Mouse (Mus musculus): Measurements from ENCODE around the gene Kdm7a. TPM values are rescaled to one million over a fixed set of nuclear protein-coding genes. Genes with fewer than 3 reads are reported as not detected.

Kdm7a gene
- polyA plus RNA-seq, 1 experiment from 2014 or later: 11.3 TPM

DNA sequence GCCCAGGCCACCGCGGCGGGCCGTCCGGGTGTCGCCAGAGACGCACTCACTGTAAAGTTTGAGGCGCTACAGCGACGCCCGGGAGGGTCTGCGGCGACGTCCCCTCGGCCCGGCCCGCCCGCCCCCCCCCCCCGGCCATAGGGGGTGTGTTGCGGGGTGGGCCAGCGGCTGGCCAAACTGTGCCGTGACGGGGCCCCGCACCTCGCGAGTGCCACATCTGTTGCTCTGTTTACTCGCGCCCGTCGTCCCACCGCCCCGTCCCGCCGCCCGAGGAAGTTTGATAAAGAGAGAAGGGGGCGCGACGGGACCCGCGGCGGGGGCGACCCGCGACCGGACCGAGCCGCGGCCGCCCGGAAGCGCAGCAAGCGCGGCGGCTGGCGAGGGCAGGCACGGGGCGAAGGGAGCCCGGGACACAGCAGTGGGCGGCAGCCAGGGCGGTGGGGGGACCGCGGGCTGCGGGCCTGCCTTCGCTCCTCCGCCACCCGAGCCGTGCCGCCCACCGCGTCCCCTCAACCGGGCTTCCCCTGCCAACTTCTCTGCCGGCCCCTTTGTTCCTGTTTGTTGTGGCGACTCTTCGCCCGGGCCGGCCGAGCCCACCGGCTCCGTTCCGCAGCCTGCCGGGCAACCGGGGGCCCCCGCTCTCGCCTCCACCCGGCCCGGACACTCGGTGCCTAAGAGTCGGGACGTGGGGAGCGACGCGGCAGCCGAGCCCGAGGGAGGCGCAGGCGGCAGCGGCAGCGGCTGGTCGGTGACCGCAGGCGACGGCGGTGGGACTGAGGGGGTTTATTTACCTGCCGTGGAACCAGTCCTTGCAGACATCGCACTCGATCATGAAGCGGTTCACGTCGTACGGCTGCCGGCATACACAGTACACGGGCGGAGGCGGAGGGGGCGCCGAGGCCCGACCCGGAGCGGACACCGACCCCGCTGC, 674 bp downstream of the Kdm7a start:
- H3K4me2 ChIP-seq: peak overlapping the region; percentile 78
- ATAC-seq (ENCODE audit: insufficient number of reproducible peaks, insufficient read depth, low FRiP score, low TSS enrichment, low read depth): peak; percentile 60
- H3K9ac ChIP-seq (replicated peaks): peak overlapping the region; percentile 99
- H3K4me1 ChIP-seq (replicated peaks): peaks cover 6% of the 10 kb centered on the region; the same call in 1 of the 2 replicates
- H3K27me3 ChIP-seq: no peaks in the 10 kb centered on the region
- under 1% methylated on average over 97 of the region's 121 CpGs for WGBS
- H3K27ac ChIP-seq: peak overlapping the region; percentile 98
- H3K4me3 ChIP-seq (replicated peaks): peak overlapping the region; percentile 100
- H3K9me3 ChIP-seq: no peaks in the 10 kb centered on the region
- no peaks in the 10 kb centered on the region for H3K36me3 ChIP-seq

DNA sequence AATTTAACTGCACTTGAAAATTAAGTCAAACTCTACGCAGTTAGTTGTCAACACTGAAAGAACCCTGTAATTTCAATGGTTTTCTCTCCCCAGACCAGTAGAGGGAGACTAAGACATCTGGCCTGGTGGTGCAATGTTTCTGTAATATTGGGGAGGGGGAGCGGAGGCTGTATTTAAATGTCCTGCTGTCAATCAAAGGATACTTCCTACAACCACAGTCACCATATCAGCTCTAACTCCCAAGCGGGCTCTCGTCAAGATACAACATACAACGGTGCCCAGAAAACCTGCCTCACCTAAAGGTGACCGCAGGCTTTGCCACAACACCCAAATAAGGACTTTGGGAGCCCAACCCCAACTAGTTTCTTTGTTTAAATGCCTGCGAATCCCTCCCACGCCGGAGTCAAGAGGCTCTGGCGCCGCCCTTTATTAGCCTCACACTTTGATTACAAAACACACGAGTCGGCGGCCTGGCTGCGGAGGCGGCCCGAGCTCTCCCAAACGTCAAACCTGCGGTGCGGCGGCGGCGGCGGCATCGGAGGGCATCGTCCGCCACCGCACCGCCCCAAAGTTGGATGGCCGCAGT, 1.4 kb downstream of the Kdm7a start:
- no peaks in the 10 kb centered on the region for H3K27me3 ChIP-seq
- peak overlapping the region; percentile 100 for H3K4me3 ChIP-seq (replicated peaks)
- under 1% methylated on average over 30 of the region's 30 CpGs for WGBS
- H3K36me3 ChIP-seq: no peaks in the 10 kb centered on the region
- H3K4me1 ChIP-seq (replicated peaks): peaks cover 6% of the 10 kb centered on the region; the same call in 1 of the 2 replicates
- peak; percentile 58; the same call in 1 of the 2 replicates for ATAC-seq (ENCODE audit: insufficient number of reproducible peaks, insufficient read depth, low FRiP score, low TSS enrichment, low read depth)
- no peaks in the 10 kb centered on the region for H3K9me3 ChIP-seq
- H3K27ac ChIP-seq: peak overlapping the region; percentile 98
- H3K4me2 ChIP-seq: peak overlapping the region; percentile 78
- H3K9ac ChIP-seq (replicated peaks): peak overlapping the region; percentile 99

- peak overlapping the region; percentile 78 for H3K4me2 ChIP-seq
- H3K4me1 ChIP-seq (replicated peaks): peaks cover 6% of the 10 kb centered on the region; the same call in 1 of the 2 replicates
- no peak overlapping the region for H3K4me3 ChIP-seq (replicated peaks)
- no peaks in the 10 kb centered on the region for H3K36me3 ChIP-seq
- H3K27ac ChIP-seq: no peak overlapping the region
- ATAC-seq (ENCODE audit: insufficient number of reproducible peaks, insufficient read depth, low FRiP score, low TSS enrichment, low read depth): no peak
- H3K9ac ChIP-seq (replicated peaks): no peak overlapping the region
- no peaks in the 10 kb centered on the region for H3K9me3 ChIP-seq
- 65% methylated on average over 4 of the region's 4 CpGs for WGBS
- no peaks in the 10 kb centered on the region for H3K27me3 ChIP-seq
These were observed 2.1 kb downstream of the Kdm7a start for GRCm38 (mm10) chr6:39204444-39204843.

GRCm38 (mm10) chr6:39203236-39203635, 3.4 kb downstream of the Kdm7a start:
- Histone ChIP-seq H3K4me2 (no peak overlapping the region), H3K36me3 (no peaks in the 10 kb centered on the region), H3K27ac (no peak overlapping the region), H3K9ac (replicated peaks) (no peak overlapping the region), H3K4me3 (replicated peaks) (no peak overlapping the region), H3K27me3 (no peaks in the 10 kb centered on the region), H3K4me1 (replicated peaks) (peaks cover 6% of the 10 kb centered on the region; the same call in 1 of the 2 replicates), H3K9me3 (no peaks in the 10 kb centered on the region)
- ATAC-seq (ENCODE audit: insufficient number of reproducible peaks, insufficient read depth, low FRiP score, low TSS enrichment, low read depth): no peak
- 85% methylated on average over 4 of the region's 4 CpGs for WGBS

DNA sequence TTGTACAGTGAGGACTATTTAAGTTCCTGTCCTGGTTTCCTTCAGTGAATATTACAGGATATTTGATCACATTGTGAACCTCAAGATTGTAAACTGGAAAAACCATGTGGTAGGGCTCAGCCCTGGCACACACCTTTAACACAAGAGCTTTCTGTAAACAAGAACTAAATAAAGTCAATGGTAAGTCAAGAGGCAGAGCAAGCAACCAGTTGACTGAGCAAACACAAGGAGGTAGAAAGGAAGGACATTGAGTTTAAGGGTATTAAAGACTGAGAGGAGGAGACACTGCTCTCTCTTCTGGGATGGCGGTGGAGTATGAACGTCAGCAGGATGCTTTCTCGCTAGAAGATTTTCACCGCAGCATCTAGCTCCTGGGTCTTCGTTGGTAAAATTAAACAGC, 13.6 kb downstream of the Kdm7a start:
- no peaks in the 10 kb centered on the region for H3K4me1 ChIP-seq (replicated peaks)
- ATAC-seq (ENCODE audit: insufficient number of reproducible peaks, insufficient read depth, low FRiP score, low TSS enrichment, low read depth): no peak
- no peak overlapping the region for H3K4me2 ChIP-seq
- no peak overlapping the region for H3K9ac ChIP-seq (replicated peaks)
- no peak overlapping the region for H3K27ac ChIP-seq
- 95% methylated on average over 5 of the region's 5 CpGs for WGBS
- H3K9me3 ChIP-seq: no peaks in the 10 kb centered on the region
- no peak overlapping the region for H3K4me3 ChIP-seq (replicated peaks)
- no peaks in the 10 kb centered on the region for H3K27me3 ChIP-seq
- peaks cover 6% of the 10 kb centered on the region for H3K36me3 ChIP-seq

GRCm38 (mm10) chr6:39191518-39191917, 15.1 kb downstream of the Kdm7a start:
- no peak for ATAC-seq (ENCODE audit: insufficient number of reproducible peaks, insufficient read depth, low FRiP score, low TSS enrichment, low read depth)
- Histone ChIP-seq H3K27ac (no peak overlapping the region), H3K4me2 (no peak overlapping the region), H3K4me3 (replicated peaks) (no peak overlapping the region), H3K9me3 (no peaks in the 10 kb centered on the region), H3K27me3 (no peaks in the 10 kb centered on the region), H3K9ac (replicated peaks) (no peak overlapping the region), H3K4me1 (replicated peaks) (no peaks in the 10 kb centered on the region), H3K36me3 (peaks cover 6% of the 10 kb centered on the region)
- 89% methylated on average over 2 of the region's 2 CpGs for WGBS

GRCm38 (mm10) chr6:39187227-39187626, 19.4 kb downstream of the Kdm7a start:
- ATAC-seq (ENCODE audit: insufficient number of reproducible peaks, insufficient read depth, low FRiP score, low TSS enrichment, low read depth): no peak
- Histone ChIP-seq H3K9ac (replicated peaks) (no peak overlapping the region), H3K36me3 (peaks cover 6% of the 10 kb centered on the region), H3K27ac (no peak overlapping the region), H3K9me3 (no peaks in the 10 kb centered on the region), H3K4me3 (replicated peaks) (no peak overlapping the region), H3K27me3 (no peaks in the 10 kb centered on the region), H3K4me2 (no peak overlapping the region), H3K4me1 (replicated peaks) (no peaks in the 10 kb centered on the region)
- WGBS: 39% methylated on average over 2 of the region's 2 CpGs

DNA sequence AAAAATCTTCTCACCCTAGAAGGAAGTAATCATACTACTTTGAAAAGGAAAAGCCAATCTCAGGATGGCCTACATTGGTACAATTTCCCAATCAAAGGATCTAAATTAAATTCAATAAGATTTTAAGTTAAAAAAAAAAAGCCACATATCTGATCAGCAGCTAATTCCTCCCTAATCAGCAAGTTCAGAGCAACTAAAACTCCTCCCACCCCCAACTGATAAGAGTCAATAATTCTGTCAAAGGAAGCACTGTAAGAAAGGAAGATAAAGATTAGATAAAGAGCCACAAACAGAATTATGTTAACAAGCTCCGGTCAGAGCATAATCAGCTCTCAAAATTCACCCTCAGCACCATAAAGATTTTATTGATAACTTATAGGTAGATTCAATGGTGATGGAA, 37.5 kb downstream of the Kdm7a start:
- 87% methylated on average over 1 of the region's 1 CpGs for WGBS
- no peak overlapping the region for H3K27ac ChIP-seq
- no peaks in the 10 kb centered on the region for H3K9me3 ChIP-seq
- no peak for ATAC-seq (ENCODE audit: insufficient number of reproducible peaks, insufficient read depth, low FRiP score, low TSS enrichment, low read depth)
- no peak overlapping the region for H3K9ac ChIP-seq (replicated peaks)
- peaks cover 45% of the 10 kb centered on the region for H3K36me3 ChIP-seq
- H3K4me1 ChIP-seq (replicated peaks): no peaks in the 10 kb centered on the region
- no peaks in the 10 kb centered on the region for H3K27me3 ChIP-seq
- no peak overlapping the region for H3K4me2 ChIP-seq
- no peak overlapping the region for H3K4me3 ChIP-seq (replicated peaks)

- ATAC-seq (ENCODE audit: insufficient number of reproducible peaks, insufficient read depth, low FRiP score, low TSS enrichment, low read depth): no peak
- peaks cover 51% of the 10 kb centered on the region for H3K36me3 ChIP-seq
- H3K9me3 ChIP-seq: no peaks in the 10 kb centered on the region
- H3K4me1 ChIP-seq (replicated peaks): no peaks in the 10 kb centered on the region
- no peaks in the 10 kb centered on the region for H3K27me3 ChIP-seq
- H3K27ac ChIP-seq: no peak overlapping the region
- no peak overlapping the region for H3K4me3 ChIP-seq (replicated peaks)
- H3K9ac ChIP-seq (replicated peaks): no peak overlapping the region
- no peak overlapping the region for H3K4me2 ChIP-seq
- WGBS: 95% methylated on average over 1 of the region's 1 CpGs
These were observed 41.7 kb downstream of the Kdm7a start for GRCm38 (mm10) chr6:39164891-39165290.

- Histone ChIP-seq H3K9ac (replicated peaks) (no peak overlapping the region), H3K4me2 (no peak overlapping the region), H3K36me3 (peaks cover 38% of the 10 kb centered on the region), H3K4me1 (replicated peaks) (no peaks in the 10 kb centered on the region), H3K27me3 (no peaks in the 10 kb centered on the region), H3K4me3 (replicated peaks) (no peak overlapping the region), H3K9me3 (no peaks in the 10 kb centered on the region), H3K27ac (no peak overlapping the region)
- no peak for ATAC-seq (ENCODE audit: insufficient number of reproducible peaks, insufficient read depth, low FRiP score, low TSS enrichment, low read depth)
- WGBS: 96% methylated on average over 6 of the region's 6 CpGs
These were observed 44.6 kb downstream of the Kdm7a start for GRCm38 (mm10) chr6:39161975-39162374.

DNA sequence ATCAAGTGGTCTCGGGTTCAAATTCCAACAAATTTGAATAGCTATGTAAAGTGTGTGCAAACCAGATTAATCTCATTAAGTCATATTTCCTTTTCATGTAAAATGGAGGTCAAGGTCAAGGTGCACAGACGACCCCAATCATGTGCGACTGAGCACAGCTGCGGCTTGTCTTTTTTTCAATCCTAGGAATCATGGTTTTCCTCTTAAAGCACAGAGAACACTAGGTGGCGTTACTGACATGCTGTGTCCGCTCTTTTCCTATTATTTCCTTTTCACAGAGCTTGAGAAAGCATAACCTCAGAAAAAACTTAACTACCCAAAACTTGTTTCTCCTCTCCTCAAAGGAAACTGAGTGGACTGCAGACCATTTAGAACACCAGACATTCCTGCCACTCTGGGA, 60.5 kb downstream of the Kdm7a start:
- no peaks in the 10 kb centered on the region for H3K9me3 ChIP-seq
- H3K4me2 ChIP-seq: no peak overlapping the region
- H3K4me3 ChIP-seq (replicated peaks): no peak overlapping the region
- 58% methylated on average over 6 of the region's 6 CpGs for WGBS
- no peak overlapping the region for H3K9ac ChIP-seq (replicated peaks)
- ATAC-seq (ENCODE audit: insufficient number of reproducible peaks, insufficient read depth, low FRiP score, low TSS enrichment, low read depth): no peak
- H3K27me3 ChIP-seq: no peaks in the 10 kb centered on the region
- H3K4me1 ChIP-seq (replicated peaks): no peaks in the 10 kb centered on the region
- H3K27ac ChIP-seq: no peak overlapping the region
- H3K36me3 ChIP-seq: peaks cover 80% of the 10 kb centered on the region

All from limb, embryonic 12.5 days (tissue).